Mouse (Mus musculus) heart, postnatal 14 days (tissue): ENCODE data around the gene Syncrip. TPM values are rescaled to one million over a fixed set of nuclear protein-coding genes. Genes with fewer than 3 reads are reported as not detected.
"Not testable (repeated sequence)": the region's sequence is repeated elsewhere in the genome, so short reads cannot be mapped to it uniquely, and the experiment has no call there.

Experiments used
- DNase-seq, 2 experiments: peaks; one replicate each; pipeline ENCODE4 v3.0.0; 2021 to 2022
- intact Hi-C: fragments of 180-260 bp; cut with DNase I; formaldehyde crosslinking; loops from one replicate; pipeline ENCODE4 v1.15.1; 2025
- long read RNA-seq, 2 experiments: library from polyadenylated mRNA; stranded (forward); transcript quantifications; one replicate each; pipeline ENCODE4 v2.0.0; 2021
- total RNA-seq, 2 experiments: library from RNA; stranded (reverse); gene quantifications; 2 replicates each; pipeline ENCODE4 v1.2.3; 2021

Syncrip gene
- 10 to 100 TPM; 61.2 to 62.1 TPM for total RNA-seq
- long read RNA-seq, experiment 1, full-length matches to known transcripts: 44 of 51 reads
- long read RNA-seq, experiment 1, partial matches to known transcripts: 4 of 51 reads
- long read RNA-seq, experiment 1, other reads (novel, unspliced or antisense): 3 of 51 reads
- long read RNA-seq, experiment 2, full-length matches to known transcripts: 40 of 50 reads
- long read RNA-seq, experiment 2, partial matches to known transcripts: 4 of 50 reads
- long read RNA-seq, experiment 2, other reads (novel, unspliced or antisense): 6 of 50 reads

DNA sequence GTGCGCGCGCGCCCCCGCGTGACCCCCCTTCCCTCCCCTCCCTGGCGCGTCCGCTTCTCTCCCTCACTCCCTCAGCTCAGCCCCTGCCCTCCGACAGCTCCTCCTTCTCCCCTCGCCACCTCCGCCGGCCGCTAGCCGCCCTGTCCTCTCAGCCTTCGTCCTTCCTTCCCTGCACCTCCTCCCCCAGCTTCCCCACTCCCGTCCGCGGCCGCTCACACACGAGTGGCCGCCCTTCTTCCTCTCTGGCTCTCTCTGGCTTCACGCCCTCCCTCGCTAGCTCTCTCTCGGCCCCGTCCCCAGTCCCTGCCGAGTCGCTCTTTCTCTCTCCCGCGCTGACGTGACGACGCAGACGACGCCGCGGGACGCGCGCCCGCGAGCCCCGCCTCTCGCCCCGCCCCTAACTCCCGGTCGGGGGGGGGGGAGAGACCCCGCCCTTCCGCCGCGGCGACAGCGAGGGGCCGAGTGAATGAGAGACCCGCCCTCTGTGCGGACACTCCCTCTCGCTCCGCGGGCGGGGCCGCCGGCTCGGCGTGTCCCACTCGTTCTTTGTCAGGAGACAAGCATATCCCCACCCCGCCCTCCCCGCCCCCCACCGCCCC, at the start of gene Syncrip:
Gene Syncrip (minus strand): TSS at position 345 of the 599 bp plus-strand sequence.
- DNase-seq: peak; percentile 95 to 96
- intact Hi-C loops: not testable (repeated sequence)

DNA sequence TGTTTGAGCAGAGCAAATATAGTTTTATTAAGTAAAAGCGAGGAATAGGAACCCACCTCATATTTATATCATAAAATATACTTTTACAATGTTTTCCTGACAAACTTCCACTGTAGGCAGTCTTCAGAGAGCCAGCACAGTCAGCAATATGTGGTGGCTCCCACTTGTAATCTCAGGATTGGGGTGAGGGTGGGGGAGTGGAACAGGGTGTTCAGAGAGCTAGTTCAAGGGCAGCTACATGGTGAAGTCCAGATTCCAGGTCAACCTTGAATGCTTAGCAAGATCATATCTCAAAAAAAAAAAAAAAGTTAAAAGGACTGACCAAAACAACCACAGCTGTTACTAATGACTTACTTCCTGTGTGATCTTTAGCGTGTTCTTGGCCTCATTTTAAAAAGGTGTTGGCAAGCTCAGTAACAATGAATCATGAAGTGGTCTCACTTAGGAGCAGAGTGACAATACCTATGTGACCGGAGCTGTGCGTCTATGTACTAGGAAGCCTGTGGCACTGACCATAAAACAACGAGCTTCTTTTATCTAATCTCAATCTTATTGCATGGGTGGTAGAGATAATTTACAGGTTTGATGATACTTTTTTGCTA, 47.7 kb upstream of the Syncrip start:
- intact Hi-C loops: loop anchor here (5.0 kb wide), 1 partner anchor 298 kb away; no protein-coding TSS in a partner anchor
- DNase-seq: no peak

DNA sequence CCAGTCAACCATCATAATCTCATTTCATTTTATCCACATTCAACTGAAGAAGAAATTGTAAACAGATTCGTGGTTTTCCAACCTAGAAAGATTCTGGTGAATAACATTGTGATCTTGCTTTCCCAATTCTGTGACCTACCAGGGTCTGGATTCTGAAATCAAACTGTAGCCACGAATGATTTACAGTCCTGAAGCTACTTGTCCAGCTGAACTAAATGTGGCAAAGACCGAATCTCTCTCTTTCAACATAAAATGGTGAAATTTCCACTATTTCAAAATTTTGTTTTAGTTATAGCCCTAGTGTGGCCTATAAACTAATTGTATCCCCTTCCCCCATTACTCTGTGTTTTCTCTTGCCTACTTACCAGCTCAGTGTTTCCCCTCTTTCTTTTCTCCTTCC, 47.2 kb upstream of the Syncrip start:
- intact Hi-C loops: no loop called here
- no peak for DNase-seq

DNA sequence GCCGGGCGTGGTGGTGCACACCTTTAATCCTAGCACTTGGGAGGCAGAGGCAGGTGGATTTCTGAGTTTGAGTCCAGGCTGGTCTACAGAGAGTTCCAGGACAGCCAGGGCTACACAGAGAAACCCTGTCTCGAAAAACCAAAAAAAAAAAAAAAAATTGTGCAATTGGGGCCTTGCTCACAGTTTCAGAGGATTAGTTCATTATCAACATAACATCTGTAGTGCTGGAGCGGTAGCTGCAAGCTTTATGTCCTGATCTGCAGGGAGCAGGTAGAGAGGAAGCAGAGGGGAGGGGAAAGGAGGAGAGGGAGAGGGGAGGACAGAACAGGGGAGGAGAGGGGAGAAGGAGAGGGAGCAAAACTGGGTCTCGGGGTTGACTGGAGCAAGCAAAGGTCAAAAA, 46.4 kb upstream of the Syncrip start:
- no peak for DNase-seq
- intact Hi-C loops: no loop called here

DNA sequence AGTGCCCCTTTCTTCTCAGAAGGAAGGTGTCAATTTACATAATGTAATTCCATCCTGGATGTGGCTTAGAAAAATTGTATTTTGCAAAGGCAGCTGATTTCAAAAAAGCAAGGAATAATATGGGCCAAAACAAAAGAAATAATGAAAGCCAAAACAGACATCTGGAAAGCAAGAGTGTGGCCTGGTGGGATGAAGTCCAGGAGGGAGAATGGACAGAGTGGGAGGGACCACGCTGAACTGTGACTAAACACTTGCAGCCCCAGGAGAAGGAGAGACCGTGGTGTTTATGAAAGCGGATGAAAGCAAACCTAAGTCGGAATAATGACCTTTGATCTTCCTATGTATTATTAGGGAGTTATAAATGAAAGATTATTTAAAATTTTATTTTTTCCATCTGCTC, 45.6 kb upstream of the Syncrip start:
- DNase-seq: peak; percentile 16 to 20

DNA sequence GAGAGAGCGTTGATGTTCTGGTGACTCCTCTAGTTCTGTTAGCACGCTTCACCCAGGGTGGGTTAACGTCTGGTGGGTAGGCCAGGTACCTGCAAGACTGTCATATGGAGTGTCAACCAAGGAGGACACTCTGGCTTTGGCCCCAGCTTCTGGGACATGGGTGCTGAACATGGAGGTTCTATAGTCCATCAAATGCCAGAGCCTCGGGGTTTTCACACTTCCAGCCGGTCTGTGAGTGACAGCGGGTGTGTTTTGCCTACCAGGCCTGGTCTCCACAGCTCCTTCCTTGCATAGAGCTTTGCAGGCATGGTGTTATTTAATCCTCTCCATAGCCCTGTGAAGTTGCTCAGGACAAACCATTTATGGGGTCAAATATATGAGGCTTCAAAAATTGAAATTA, 43.0 kb upstream of the Syncrip start:
- no peak for DNase-seq
- intact Hi-C loops: no loop called here

More for the DNA sequence above, 45.6 kb upstream of the Syncrip start:
- intact Hi-C loops: no loop called here

DNA sequence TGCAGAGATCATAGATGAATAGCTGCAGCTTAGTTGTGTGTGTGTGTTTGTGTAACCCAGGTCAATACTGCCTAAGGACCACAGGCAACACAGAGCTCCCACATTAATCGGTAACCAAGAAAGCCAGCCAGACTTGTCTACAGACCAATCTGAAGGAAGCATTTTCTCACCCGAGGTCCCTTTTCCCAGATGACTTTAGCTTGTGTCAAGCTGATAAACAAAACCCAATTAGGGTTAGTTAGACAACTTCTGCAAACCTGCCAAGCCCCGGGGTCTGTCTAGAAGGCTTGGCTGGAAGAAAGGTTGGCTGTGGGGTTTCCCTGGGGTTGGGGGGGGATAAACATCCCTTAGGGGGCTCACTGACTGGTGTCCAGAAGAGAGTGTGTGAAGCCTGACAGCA, 42.4 kb upstream of the Syncrip start:
- intact Hi-C loops: no loop called here
- no peak for DNase-seq

DNA sequence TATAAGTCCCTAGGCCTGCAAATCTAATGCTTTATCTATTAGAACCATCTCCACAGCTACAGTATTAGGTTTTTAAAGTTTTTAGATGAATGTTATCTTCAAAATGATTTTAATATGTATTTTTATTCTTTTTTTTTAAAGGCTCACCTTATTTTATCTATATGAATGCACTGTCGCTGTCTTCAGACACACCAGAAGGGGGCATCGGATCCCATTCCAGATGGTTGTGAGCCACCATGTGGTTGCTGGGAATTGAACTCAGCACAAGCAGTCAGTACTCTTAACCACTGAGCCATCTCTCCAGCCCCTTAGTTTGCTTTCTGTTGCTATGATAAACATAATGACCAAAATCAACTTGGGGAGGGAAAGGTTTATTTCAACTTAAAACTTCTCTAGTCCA, 42.0 kb upstream of the Syncrip start:
- intact Hi-C loops: no loop called here
- no peak for DNase-seq

DNA sequence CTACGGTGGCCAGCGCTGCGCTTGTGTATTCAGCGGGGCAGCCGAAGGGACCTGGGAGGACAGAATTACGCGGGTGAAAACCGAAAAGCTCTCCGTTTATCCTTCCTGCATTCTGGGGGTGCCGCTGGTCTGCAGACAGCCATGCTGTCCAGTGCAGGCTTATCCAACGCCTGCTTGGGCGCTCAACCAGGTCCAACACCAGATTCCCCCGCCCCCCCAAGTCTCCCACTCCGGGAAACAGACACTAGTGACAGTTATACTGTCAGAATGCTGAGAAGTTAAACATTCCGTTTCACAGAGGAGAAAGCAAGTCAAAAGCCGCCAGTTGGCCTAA, 40.9 kb upstream of the Syncrip start:
- intact Hi-C loops: loop anchor here (2.0 kb wide), 1 partner anchor 23 kb away; no protein-coding TSS in a partner anchor
- no peak for DNase-seq

DNA sequence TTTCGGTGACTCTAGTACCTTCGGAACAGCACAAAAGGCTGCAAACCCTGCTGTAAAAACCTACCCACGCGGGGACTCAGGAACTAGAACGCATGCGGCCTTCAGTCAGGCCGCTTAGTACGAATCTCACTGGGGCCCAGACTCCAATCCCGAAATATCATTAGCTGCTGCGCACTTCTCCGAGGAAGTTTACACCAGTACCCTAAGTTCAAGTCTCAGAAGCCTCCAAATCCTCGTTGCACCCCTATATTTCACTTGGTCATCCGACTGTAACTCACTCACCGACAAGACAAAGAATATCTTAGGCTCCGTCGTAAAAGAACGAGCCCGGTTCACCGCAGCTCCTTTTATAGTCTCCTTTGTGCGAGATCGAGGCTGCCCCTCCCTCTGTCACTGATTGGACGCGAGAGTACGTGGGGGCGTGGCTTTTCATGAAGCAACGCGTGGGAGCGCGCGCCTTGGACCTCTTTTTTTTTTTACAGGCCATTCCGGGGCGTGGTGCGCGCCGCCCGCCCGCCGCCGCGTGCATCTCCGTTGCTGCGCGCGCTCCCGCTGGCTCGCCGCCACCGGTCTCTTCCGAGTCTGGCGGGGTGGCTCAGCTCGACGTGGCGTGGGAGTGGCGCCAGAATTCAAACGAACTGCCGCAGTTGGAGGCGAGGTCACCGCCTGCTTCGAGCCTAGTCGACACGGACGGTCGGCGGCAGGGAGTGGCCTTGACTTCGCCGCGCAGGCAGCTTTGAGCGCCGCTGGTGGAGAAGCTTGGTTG, 40.4 kb upstream of the Syncrip start:
- peak; percentile 98 for DNase-seq
- intact Hi-C loops: loop anchor here (1.0 to 2.0 kb wide), 2 partner anchors 24 to 42 kb away; no protein-coding TSS in a partner anchor

DNA sequence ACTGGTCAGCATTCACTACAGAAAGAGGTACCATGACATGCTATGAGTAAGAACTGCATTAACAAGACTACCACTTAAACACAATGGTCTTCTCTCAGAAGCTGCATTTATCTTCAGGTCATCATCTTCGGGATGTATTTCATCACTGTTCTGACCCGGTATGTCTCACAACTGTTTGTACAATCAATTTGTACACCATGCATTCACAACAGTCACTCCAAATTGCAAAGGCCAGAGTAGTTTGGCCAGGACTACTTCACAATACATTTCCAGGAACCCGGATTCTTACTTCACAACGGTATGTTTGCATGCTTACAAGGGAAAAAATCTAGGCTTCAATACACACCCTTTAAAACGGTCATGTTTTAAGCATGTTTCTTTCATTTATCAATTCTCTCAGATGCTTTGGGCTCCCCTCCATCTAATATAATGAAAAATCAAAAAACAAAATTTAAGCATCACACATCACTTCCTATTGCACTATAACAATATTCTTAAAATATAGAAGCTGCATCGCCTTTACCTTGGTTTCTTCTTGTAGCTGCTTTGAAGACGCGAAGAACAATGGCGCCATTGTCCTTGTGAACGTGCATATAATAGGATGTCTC, 39.7 kb upstream of the Syncrip start:
- intact Hi-C loops: loop anchor here (1.0 to 2.0 kb wide), 2 partner anchors 25 to 42 kb away; no protein-coding TSS in a partner anchor
- no peak for DNase-seq

DNA sequence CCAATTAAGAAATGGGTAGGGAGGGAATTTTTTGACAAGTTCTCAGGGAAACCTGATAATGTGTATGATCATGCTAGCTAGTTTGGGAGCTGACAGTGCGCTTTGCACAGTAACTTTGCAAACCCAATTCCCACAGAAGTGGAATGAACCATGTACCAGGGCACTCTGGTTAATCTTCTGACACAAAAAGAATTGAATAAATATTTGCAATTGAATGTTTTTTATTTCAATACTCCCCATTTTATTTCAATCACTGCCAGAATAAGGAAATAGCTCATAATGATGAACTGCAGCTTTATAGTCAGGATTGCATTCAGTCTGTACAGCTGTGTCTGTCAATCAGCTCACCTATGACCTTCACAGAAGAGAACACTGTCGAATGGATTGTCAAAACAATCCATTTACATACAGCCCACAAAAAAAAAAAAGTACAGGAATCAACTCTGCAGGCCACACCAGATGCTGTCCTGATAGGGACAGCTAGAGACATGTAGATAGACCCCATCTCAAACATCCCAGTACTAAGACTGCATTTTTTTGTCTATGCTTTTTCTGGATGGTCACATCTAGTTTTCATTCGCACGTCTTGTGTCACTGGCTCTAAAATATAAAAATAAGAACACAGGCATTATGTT, 38.6 kb upstream of the Syncrip start:
- intact Hi-C loops: no loop called here
- no peak for DNase-seq

DNA sequence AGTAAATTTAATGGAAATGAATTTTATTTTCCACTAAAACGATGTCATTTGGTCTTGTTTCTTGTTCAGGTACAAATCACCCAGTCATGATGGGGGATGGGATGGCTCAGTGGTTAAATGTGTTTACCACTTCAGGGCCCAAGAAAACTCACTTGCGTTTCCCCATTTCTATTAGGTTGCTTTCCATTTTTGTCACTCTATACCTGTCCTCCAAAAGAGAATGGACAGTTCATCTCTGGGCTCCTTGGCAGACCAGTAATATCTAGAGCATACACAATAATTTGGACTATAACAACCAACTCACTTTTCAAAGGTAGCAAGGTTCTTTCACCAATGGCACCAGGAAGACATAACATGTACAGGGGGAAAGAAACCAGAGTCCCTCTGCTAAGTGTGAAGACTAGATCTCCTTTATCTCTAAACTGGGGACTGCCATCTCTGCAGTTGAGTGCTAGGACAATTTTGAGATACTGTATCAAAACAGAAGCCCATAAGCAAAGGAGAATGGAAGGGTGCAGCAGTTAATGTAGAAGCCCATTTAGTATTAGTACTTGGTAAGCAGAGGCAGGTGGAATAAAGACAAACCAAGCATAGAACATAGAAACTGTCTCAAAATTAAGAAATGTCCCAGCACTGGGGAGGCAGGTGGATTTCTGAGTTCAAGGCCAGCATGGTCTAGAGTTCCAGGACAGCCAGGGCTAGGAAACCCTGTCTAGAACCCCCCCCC, 37.9 kb upstream of the Syncrip start:
- intact Hi-C loops: no loop called here
- DNase-seq: no peak

DNA sequence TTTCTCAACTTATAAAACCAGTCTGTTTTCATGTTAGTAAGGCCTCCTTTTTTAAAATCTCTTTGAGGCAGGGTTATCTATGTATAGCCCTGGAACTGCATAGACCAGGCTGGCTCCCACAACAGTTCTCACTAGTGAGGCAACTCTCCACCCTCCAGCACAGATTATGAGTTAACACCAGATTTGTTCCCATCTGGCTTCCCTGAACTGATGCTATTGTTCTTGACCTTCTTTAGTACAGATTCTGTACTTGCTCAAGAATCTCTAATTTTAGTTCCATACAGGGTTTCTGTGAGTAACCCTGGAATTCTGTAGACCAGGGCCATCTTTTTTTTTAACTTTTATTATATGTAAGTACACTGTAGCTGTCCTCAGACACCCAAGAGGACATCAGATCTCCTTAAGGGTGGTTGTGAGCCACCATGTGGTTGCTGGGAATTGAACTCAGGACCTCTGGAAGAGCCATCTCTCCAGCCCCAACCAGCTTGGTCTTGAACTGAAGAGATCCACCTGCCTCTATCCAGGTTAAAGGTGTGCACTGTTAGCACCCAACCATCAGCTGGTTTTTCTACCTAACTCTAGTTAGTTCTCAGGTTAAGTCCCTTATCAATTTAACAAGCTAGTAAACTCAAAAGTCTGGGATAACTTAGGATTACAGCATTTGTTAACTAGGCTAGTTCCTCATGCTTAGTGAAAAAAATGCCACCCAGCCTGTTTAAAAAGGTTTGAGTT, 37.2 kb upstream of the Syncrip start:
- intact Hi-C loops: no loop called here
- DNase-seq: no peak

DNA sequence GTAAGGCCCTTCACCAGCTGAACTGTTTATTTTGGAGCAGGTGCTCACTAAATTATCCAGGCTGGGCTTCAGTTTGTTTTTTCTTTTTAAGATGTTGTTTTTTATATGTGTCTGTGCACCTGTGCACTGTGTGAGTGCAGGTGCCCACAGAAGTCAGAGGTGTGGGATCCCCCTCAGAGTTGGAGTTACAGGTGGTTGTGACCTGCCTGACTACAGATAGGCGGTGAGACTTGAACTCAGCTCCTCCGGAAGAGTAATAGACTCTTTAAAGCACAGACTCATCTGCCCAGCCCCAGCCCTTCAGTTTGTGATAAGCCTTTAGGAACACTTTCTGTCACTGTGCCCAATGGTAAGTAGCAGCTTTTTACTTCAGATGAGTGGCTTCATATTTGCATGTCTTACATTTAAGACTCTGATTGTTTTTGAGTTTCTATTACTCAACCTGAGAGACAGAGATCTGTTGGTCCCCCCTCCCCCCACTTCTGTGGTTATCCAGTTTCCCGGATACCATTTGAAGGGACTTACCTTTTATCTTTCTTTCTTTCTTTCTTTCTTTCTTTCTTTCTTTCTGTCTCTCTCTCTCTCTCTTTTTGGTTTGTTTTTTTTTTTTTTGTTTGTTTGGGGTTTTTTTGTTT, 34.1 kb upstream of the Syncrip start:
- DNase-seq: no peak
- intact Hi-C loops: no loop called here

DNA sequence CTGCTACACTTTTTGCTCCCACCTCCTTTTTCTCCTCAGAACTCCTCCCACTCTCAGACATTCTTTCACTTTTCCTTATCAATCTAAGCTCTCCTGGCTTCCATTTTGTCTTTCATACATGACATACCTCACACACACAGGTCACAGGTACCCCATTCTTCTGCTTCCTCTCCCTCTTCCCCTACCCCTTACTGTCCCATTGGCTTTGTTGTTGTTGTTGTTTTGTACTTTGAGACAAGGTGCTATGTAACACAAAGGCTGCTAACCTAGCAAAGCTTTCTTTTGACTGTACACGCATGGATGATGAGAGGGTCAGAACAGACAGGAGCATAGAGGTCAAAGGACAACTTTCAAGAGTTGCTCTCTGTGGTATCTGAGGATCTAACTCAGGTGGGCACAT, 33.2 kb upstream of the Syncrip start:
- intact Hi-C loops: no loop called here

DNA sequence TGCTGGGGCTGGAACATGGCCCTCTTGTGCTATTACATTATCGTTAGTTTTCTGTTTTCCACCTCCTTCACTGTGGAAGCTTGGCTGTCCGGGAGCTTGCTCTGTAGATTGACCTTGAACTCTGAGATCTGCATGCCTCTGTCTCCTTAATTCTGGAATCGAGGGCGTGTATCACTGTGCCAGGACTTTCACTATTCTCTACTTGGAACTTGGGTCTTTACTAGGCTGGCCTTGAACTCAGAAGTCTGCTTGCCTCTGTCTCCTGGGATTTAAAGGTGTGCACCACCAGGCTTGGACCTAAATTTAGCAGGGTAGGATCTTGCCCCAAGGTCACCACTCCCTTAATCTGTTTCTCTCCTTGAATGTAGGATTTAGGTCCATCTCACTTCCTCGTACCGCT, 19.5 kb upstream of the Syncrip start:
- intact Hi-C loops: no loop called here
- no peak for DNase-seq

More for the DNA sequence above, 33.2 kb upstream of the Syncrip start:
- no peak for DNase-seq

DNA sequence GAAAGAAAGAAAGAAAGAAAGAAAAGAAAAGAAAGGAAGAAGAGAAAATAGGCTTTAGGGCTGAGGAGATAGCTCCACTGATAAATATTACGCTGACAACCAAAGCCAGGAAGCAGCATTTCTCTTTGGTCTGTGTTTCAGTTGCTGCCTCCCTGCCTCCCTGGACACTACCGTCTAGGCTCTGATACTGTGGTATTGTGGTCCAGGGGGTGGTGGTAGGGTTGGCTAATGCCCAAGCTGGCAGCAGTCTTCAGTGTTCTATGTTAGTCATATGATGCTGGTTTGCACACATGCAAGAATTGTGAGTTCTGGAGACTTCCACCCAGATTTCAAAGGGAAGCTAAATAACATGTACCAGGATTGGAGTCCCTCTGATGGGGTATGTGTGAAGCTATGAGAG, 17.7 kb upstream of the Syncrip start:
- intact Hi-C loops: no loop called here
- no peak for DNase-seq
